Mouse (Mus musculus) left cerebral cortex, postnatal 36 days (tissue): ENCODE results near the gene Adad2. TPM values are rescaled to one million over a fixed set of nuclear protein-coding genes. Genes with fewer than 3 reads are reported as not detected.

ENCODE experiments used
- DNase-seq, 2 experiments: peaks; one replicate each; pipeline ENCODE4 v3.0.0; 2021 to 2022; ENCODE audit warnings: low spot score in 2 of 2, mixed read lengths in 1 of 2
- intact Hi-C: fragments of 180-260 bp; cut with DNase I; formaldehyde crosslinking; loops from one replicate; pipeline ENCODE4 v1.15.1; 2025
- total RNA-seq, 2 experiments: library from RNA; stranded (reverse); gene quantifications; 2 replicates each; pipeline ENCODE4 v1.2.3; 2021

The Adad2 gene
- under 1 TPM in 1 of 2 experiments, not detected in 1; 0.15 TPM for total RNA-seq

- no peak for DNase-seq
- intact Hi-C loops, result no loop called here
Observed at GRCm38 (mm10) chr8:119612471-119612870, at the start of gene Adad2. TSS of gene Adad2 (plus strand) at chr8:119612747.

- DNase-seq, result no peak
- intact Hi-C loops, result no loop called here
Observed at GRCm38 (mm10) chr8:119563849-119564251, 48.7 kb upstream of the Adad2 start.

- intact Hi-C loops, result no loop called here
- DNase-seq, result no peak
Observed at GRCm38 (mm10) chr8:119566367-119566766, 46.2 kb upstream of the Adad2 start.

GRCm38 (mm10) chr8:119568251-119568650 lies 44.3 kb upstream of the Adad2 start:
- intact Hi-C loops, result no loop called here
- no peak for DNase-seq

DNA sequence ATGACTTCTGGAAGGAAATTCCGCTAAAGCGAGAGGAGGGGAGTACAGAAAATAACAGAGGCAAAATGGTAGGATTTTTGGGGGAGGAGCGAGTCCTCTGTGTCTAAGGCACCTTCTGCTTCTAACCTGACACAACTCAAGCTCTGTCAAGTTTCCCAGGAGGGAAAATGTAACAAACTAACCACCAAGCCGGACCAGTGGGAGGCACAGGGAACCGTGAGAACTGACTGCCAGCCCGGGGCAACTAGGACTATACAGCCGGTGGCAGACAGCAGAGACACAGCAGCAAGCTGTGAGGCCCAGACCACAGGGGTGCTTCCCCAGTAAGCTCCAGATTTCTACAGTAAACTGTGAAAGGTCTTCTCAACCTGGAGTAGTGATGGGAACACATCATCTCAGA lies 43.6 kb upstream of the Adad2 start:
- DNase-seq, result no peak
- intact Hi-C loops, result no loop called here

- intact Hi-C loops, result no loop called here
- DNase-seq, result no peak
Observed at GRCm38 (mm10) chr8:119569881-119570280, 42.7 kb upstream of the Adad2 start.

DNA sequence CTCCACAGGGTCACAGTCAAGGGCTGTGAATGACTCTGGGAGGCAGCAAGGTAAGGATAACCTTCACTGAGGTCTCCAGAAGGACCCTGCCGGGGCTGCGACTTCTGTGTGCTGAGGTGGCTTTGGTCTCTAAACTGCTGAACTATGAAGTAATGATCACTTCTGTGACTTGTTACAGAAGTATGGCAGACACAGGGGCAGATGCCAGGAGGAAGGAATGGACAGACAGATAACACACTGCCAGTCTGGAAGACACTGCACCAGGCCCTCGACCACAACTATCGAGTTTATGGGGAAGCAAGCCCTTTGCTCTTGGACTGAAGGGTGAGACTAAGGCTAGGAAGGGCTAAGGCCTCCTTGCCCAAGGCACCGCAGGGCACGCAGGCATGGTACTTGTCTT lies 41.4 kb upstream of the Adad2 start:
- no peak for DNase-seq

DNA sequence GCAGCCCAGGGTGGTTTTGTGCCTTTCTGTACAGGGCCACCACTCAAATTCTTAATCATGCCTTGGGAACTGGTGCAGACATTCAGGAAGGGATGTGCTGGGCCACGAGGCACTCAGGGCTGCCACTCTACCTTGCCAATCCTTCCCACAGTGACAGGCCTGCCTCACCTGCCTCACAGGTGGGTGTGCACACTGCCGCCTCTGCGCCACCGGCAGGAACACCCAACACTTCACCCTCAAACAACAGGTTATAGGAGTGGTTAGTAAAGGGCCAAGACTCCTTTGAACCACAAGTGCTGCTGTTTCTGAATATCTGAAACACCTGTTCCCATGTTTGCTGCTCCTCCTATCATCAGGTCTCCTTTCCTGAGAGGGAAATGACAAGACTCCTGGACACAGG lies 40.1 kb upstream of the Adad2 start:
- intact Hi-C loops, result no loop called here
- no peak for DNase-seq

More for the DNA sequence above, 41.4 kb upstream of the Adad2 start:
- intact Hi-C loops, result no loop called here

- intact Hi-C loops, result loop anchor here (2.0 kb wide), 1 partner anchor 14 kb away; no protein-coding TSS in a partner anchor
- peak; percentile 94 to 95 for DNase-seq
Observed at GRCm38 (mm10) chr8:119574437-119575365, 37.8 kb upstream of the Adad2 start, which contains the start of the genes Hsdl1 and Dnaaf1. TSS of gene Hsdl1 (minus strand) at chr8:119575183. TSS of gene Dnaaf1 (plus strand) at chr8:119575235.

GRCm38 (mm10) chr8:119575366-119575726 lies 37.2 kb upstream of the Adad2 start:
- DNase-seq, result no peak
- intact Hi-C loops, result loop anchor here (2.0 kb wide), 1 partner anchor 15 kb away; no protein-coding TSS in a partner anchor

GRCm38 (mm10) chr8:119579096-119579495 lies 33.5 kb upstream of the Adad2 start:
- DNase-seq, result no peak
- intact Hi-C loops, result no loop called here

GRCm38 (mm10) chr8:119580441-119581161 lies 31.9 kb upstream of the Adad2 start:
- intact Hi-C loops, result no loop called here
- no peak for DNase-seq

DNA sequence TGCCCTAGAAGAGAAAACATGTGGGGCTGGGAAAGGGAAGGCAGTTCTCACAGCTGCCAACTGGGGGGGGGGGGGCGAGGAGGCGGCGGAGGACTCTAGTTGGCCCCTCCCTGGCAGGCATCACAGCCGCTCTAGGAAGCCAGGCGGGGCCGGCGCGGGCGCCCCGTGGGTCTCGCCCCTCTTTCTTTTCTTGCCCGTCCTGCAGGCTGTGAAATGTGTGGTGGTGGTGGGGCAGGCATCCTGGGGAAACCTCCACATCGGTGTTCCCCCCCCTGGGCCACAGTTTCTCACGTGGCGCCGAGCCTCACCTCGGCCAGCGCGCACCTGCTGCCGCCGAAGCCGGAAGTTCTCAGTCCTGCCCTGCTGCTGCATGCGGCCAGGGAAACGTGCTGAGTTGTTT lies 26.6 kb upstream of the Adad2 start:
- intact Hi-C loops, result no loop called here

DNA sequence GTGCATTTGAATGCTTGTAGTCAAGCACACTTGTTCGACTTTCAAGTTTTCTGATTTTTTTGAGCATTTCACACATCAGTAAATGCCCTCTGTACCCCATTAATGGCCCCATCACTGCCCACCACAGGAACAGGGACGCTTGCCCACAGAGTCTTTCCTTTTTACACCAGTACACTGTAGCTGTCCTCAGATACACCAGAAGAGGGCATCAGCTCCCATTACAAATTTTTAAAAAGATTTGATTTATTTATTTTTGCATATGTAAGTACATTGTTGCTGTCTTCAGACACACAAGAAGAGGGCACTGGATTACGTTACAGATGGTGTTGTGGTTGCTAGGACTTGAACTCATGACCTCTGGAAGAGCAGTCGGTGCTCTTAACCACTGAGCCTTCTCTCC lies 24.2 kb upstream of the Adad2 start:
- intact Hi-C loops, result no loop called here
- DNase-seq, result no peak

More for the DNA sequence above, 26.6 kb upstream of the Adad2 start:
- DNase-seq, result no peak

GRCm38 (mm10) chr8:119588844-119589243 lies 23.7 kb upstream of the Adad2 start:
- DNase-seq, result no peak
- intact Hi-C loops, result no loop called here

DNA sequence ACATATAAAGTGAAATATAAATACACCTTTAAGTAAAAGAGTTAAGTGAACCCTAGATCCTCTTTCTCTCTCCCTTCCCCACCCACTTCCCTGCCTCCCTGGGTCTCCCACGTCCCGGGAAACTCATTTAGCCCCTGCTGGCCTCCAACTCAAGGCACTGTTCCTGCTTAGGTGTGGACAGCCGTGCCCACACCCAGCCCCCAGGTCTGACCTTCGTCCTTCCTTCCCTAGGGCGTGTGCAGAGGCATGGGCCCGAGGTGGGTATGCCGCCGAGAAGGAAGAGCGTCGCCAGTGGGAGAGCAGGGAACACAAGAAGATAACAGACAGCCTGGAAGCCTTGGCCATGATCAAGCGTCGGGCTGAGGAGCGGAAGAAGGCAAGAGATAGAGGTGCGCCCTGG lies 22.2 kb upstream of the Adad2 start:
- intact Hi-C loops, result no loop called here
- DNase-seq, result no peak

GRCm38 (mm10) chr8:119591456-119591855 lies 21.1 kb upstream of the Adad2 start:
- intact Hi-C loops, result no loop called here
- DNase-seq, result no peak

- intact Hi-C loops, result no loop called here
- DNase-seq, result no peak
Observed at GRCm38 (mm10) chr8:119603771-119604170, 8.8 kb upstream of the Adad2 start.

DNA sequence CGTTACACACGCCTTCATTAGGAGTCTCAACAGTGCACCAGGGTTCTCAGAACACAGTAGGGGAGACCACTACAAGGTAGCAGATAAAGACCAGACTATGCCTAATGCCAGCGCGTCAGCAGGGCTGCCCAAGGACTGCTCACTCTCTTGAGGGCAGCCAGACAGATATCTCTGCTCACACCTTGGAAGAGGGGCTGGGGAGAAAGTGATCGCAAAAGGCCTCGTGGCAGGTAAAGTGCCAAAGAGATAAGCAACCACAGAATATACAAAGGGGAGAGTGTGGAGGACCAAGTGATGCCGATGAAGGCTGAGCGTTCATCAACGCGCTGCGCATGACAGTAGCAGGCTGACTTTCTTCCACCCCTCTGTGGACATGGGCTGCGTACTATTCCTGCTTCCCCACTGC lies 8.1 kb upstream of the Adad2 start:
- intact Hi-C loops, result no loop called here
- DNase-seq, result no peak

DNA sequence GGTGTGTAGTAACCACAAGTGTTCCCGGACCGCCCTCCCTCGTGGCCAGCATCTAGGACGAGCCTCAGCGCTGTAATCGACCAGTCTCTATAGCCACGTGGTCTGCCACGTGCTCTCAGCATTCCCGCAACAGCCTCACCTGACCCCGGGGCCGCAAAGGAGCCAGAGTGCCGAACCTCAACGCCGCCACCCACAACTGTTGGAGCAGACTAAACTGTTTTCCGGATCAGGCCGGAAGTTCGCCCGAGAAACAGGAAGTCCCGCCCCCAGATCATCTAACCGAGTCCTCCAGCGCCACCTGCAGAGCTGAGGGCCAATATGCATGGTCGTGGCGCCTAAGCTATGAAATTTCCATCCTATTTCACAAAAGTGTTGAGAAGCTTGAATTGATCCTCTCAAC lies 7.6 kb upstream of the Adad2 start, which contains the start of gene Taf1c:
TSS of gene Taf1c (minus strand) at position 227 of the 400 bp plus-strand sequence.
- peak; percentile 88 to 90 for DNase-seq
- intact Hi-C loops, result loop anchor here (5.0 kb wide), 1 partner anchor 163 kb away; no protein-coding TSS in a partner anchor
